Mouse (Mus musculus) liver, adult 2 months (tissue): ENCODE data around the gene Prss28. TPM values are rescaled to one million over a fixed set of nuclear protein-coding genes. Genes with fewer than 3 reads are reported as not detected.
A peak's percentile ranks its signal among the peaks of the same experiment; 100 is the strongest.

Experiments
- DNase-seq: peaks from one replicate; pipeline ENCODE4 v3.0.0-alpha.2; 2011; ENCODE audit warnings: low read depth, low spot score; ENCODE audit errors: extremely low read depth
- H3K27ac ChIP-seq: fragments of 200-500 bp; replicated peaks from 2 replicates; pipeline ENCODE4 v1.5.1; 2012; ENCODE audit warnings: low read depth, mild to moderate bottlenecking, control low read depth, inconsistent platforms, low read length; ENCODE audit not compliant: insufficient read depth
- H3K27me3 ChIP-seq: fragments of 200-500 bp; 2 replicates; pipeline ENCODE4 v1.6.1; 2012; ENCODE audit warnings: mild to moderate bottlenecking, moderate library complexity, low read length, inconsistent platforms; ENCODE audit not compliant: control insufficient read depth, insufficient read depth
- H3K36me3 ChIP-seq: fragments of 200-500 bp; 2 replicates; pipeline ENCODE4 v1.6.1; 2012; ENCODE audit warnings: low read length, inconsistent platforms; ENCODE audit not compliant: control insufficient read depth, insufficient read depth
- H3K4me1 ChIP-seq: fragments of 200-500 bp; 2 replicates; pipeline ENCODE4 v1.6.1; 2011; ENCODE audit warnings: low read length; ENCODE audit not compliant: control insufficient read depth, insufficient read depth
- H3K4me3 ChIP-seq: fragments of 200-500 bp; 2 replicates; pipeline ENCODE4 v1.5.1; 2011; ENCODE audit warnings: low read depth, mild to moderate bottlenecking, control low read depth, low read length, moderate library complexity; ENCODE audit not compliant: insufficient read depth
- H3K79me2 ChIP-seq: fragments of 200-500 bp; 2 replicates; pipeline ENCODE4 v1.6.1; 2012; ENCODE audit warnings: inconsistent platforms, mild to moderate bottlenecking, low read length, moderate library complexity; ENCODE audit not compliant: control insufficient read depth, insufficient read depth
- H3K9ac ChIP-seq: fragments of 200-500 bp; 2 replicates; pipeline ENCODE4 v1.6.1; 2012; ENCODE audit warnings: low read depth, mild to moderate bottlenecking, control low read depth, inconsistent platforms, low read length
- CTCF ChIP-seq: fragments of 200-500 bp; IDR thresholded peaks from 2 replicates; pipeline ENCODE4 v1.5.1; 2011; ENCODE audit warnings: low read depth, low read length, control low read depth
- POLR2A ChIP-seq: fragments of 200-500 bp; IDR thresholded peaks from 2 replicates; pipeline ENCODE4 v1.6.1; 2011; ENCODE audit warnings: low read length, control low read depth; ENCODE audit not compliant: insufficient read depth; ENCODE audit errors: extremely low read depth
- WGBS: fragments of 180-500 bp; shearing (Covaris S2); methylation state at CpG from one replicate; pipeline ENCODE4 v1.1.7; 2018; 5-methylcytosine and 5-hydroxymethylcytosine counted together
- polyA plus RNA-seq: library from polyadenylated mRNA; depleted of rRNA; stranded (reverse); fragments of >200 nt; gene quantifications from 2 replicates; pipeline ENCODE4 v1.2.3, GENCODE M21; 2012
- total RNA-seq: library from RNA; depleted of rRNA; stranded (reverse); fragments of >200 nt; gene quantifications from 2 replicates; pipeline ENCODE4 v1.2.3, GENCODE M21; 2014

Prss28 gene
- total and polyA plus RNA-seq, 2 experiments = not detected

DNA sequence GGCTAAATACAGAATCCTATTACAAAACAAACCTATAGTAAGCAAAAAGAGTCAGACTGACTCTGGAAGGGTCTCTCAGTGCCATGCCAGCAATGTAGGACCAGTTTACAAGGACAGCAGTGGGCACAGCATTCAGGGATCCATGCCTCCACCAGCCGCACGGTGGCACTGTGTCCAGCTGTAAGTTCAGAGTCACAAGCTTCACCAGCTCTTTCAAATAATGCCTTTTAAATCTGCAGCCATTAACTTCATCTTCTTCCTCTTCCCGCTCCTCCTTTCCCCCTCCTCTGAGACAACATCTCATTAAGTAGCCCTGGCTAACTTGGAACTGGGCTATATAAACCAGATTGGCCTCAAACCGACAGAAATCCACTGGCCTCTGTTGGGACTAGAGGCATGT, 19.6 kb upstream of the Prss28 start:
- 33% methylated on average over 4 of the region's 4 CpGs for WGBS
- Histone ChIP-seq H3K36me3 (no peaks in the 10 kb centered on the region), H3K4me3 (no peak overlapping the region), H3K27ac (no peak overlapping the region), H3K4me1 (no peaks in the 10 kb centered on the region), H3K27me3 (no peaks in the 10 kb centered on the region), H3K79me2 (no peaks in the 10 kb centered on the region), H3K9ac (no peak overlapping the region)
- DNase-seq = no peak
- TF ChIP-seq POLR2A = no peak
- peak; percentile 85 for TF ChIP-seq CTCF

DNA sequence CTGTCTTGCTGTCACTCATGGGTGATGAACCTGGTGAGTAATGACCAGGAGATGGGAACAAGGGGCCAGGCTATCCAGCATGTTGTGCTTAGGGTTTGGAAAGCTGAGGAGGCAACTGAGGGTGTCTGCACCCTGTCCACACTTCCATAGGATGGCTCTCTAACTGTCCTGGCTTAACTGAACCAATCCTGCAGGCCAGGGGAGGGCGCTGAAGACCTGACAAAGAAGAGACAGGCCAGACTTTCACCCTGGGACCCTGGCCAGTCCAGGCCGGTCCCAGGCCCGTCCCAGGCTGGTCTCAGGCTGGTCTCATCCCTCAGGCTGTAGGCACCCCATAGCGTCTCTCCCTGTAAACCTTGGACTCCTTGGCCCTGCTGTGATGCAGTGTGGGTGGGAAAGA, 18.0 kb upstream of the Prss28 start:
- H3K9ac ChIP-seq = no peak overlapping the region
- H3K4me1 ChIP-seq = no peaks in the 10 kb centered on the region
- H3K79me2 ChIP-seq = no peaks in the 10 kb centered on the region
- no peak for DNase-seq
- TF ChIP-seq POLR2A (no peak), CTCF (no peak)
- no peak overlapping the region for H3K27ac ChIP-seq
- no peak overlapping the region for H3K4me3 ChIP-seq
- 20% methylated on average over 4 of the region's 4 CpGs for WGBS
- H3K36me3 ChIP-seq = no peaks in the 10 kb centered on the region
- no peaks in the 10 kb centered on the region for H3K27me3 ChIP-seq

DNA sequence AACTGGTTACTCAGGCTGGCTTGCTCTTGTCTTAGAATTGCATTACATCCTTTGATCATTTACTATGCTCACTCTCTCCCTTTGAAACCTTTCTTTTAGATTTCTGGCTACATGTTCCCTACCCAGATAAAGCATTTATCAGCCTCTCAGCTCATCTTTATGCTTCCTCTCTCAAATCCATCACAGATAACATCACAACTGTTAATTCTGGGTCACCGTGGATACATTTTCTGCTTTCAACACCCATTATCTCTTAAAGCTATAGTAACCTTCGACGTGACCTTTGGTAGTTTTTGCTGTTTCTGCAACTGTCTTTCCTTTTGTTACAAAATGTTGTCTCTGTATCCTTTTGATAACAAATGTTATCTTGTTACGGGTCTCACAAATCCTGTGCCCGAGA, 15.0 kb upstream of the Prss28 start:
- 55% methylated on average over 5 of the region's 5 CpGs for WGBS
- Histone ChIP-seq H3K4me3 (no peak overlapping the region), H3K36me3 (no peaks in the 10 kb centered on the region), H3K27ac (no peak overlapping the region), H3K4me1 (no peaks in the 10 kb centered on the region), H3K9ac (no peak overlapping the region), H3K27me3 (peaks cover 1% of the 10 kb centered on the region; the same call in 1 of the 2 replicates), H3K79me2 (no peaks in the 10 kb centered on the region)
- TF ChIP-seq CTCF (no peak), POLR2A (no peak)
- DNase-seq = no peak

DNA sequence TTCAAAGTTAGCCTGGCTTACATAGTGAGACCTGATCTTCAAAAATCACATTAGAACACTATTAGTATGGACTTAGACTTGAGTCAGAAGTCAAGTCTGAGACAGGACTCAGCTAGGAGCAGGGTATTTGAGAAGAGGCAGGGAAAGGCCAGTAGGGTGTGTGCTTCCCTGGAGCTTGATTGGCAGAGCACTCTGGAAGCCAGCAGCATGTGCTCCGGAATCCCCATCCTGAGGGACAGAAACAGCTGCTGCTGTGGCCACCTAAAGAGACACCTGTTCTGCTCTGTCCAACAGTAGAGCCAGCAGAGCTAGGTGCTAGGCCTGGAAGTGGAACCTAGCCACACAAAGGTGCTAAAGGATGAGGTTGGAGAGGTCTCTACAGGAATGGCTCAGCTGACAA, 14.3 kb upstream of the Prss28 start:
- no peak overlapping the region for H3K27ac ChIP-seq
- H3K79me2 ChIP-seq = no peaks in the 10 kb centered on the region
- 80% methylated on average over 1 of the region's 1 CpGs for WGBS

DNA sequence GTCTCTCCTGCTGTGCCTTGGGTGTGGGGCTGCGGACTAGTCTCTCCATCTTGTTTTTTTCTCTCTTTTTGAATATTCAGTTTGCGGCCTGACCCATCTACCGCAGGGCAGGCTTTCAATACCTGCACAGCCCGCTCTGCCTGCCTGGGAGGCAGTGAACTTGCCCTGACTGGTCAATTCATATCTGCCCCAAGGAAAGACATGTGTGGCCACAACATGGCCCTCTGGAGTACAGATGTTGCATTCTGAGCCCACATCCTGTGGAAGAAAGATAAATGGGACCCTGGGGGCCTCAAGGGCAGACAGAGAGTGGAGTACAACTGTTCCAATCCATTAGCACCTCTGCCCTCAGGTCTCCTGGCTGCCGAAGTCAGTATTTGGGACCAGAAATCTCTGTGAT, 10.4 kb upstream of the Prss28 start, which contains the start of gene Prss34:
Prss34 (plus strand) TSS at position 301 of the 400 bp plus-strand sequence.
- no peak within 1 kb of the TSS for H3K4me3 ChIP-seq
- DNase-seq = no peak
- H3K4me1 ChIP-seq = no peaks in the 10 kb centered on the region
- H3K9ac ChIP-seq = no peak within 1 kb of the TSS
- H3K27me3 ChIP-seq = peaks cover 3% of the 10 kb centered on the region; the same call in 1 of the 2 replicates
- no peaks in the 10 kb centered on the region for H3K36me3 ChIP-seq
- TF ChIP-seq POLR2A = no peak
- no peaks in the 10 kb centered on the region for H3K79me2 ChIP-seq
- no peak within 1 kb of the TSS for H3K27ac ChIP-seq
- WGBS = 87% methylated on average over 5 of the region's 5 CpGs

More for the DNA sequence above, 14.3 kb upstream of the Prss28 start:
- Histone ChIP-seq H3K36me3 (no peaks in the 10 kb centered on the region), H3K27me3 (peaks cover 3% of the 10 kb centered on the region; the same call in 1 of the 2 replicates), H3K4me1 (no peaks in the 10 kb centered on the region), H3K4me3 (no peak overlapping the region), H3K9ac (no peak overlapping the region)
- TF ChIP-seq CTCF (no peak), POLR2A (no peak)
- DNase-seq = no peak

DNA sequence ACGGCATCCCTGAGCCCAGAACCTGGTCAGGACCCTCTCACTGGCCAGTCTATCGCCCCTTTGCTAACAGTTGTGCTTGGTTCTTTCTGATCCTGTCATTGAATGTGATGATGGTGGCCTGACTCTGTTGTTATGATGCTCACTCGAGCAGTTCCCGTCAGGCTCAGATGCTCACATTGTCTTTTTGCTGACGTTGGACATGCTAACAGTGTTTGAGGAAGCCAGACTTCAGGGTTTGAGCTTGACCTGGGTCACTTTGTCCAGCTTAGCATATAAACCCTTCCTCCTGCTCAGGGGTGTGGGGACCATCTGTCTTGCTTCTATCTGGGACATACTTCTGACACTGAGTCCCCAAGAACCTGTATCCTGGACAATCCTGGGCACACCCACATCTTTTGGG, 9.9 kb downstream of the Prss28 start, which contains the start of gene Prss29:
Prss29 (plus strand) TSS at position 301 of the 400 bp plus-strand sequence.
- Histone ChIP-seq H3K79me2 (no peaks in the 10 kb centered on the region), H3K36me3 (no peaks in the 10 kb centered on the region), H3K4me1 (no peaks in the 10 kb centered on the region), H3K9ac (no peak within 1 kb of the TSS), H3K27ac (no peak within 1 kb of the TSS), H3K27me3 (no peaks in the 10 kb centered on the region), H3K4me3 (no peak within 1 kb of the TSS)
- peak; percentile 5 for DNase-seq
- WGBS = 69% methylated on average over 5 of the region's 5 CpGs
- TF ChIP-seq POLR2A (no peak), CTCF (no peak)
